Comparison of ENCODE assay signal across 29 mouse cellular contexts in the genomic region with DNA sequence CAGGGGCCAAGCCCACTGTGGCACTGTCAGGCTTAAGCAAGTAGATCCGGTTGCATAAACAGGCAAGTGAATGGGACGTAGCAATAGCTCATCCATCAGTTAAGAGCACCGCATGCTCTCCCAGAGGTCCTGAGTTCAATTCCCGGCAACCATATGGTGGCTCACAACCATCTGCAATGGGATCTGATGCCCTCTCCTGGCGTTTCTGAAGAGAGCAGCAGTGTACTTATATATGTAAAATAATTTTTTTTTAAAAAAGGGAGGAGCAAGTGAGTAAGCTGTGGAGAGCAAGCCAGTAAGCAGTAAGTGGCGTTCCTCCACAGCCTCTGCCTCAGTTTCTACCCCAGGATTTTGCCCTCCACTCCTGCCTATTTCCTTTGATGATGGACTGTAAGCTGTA. TPM values are rescaled to one million over a fixed set of nuclear protein-coding genes. Genes with fewer than 3 reads are reported as not detected.
"Had no signal": no experiment of that assay in that cellular context is flagged by ENCODE, and none has a peak within 500 bp of the region (broad histone marks: within the 10 kb centered on the region; RNA-seq: fewer than 3 reads in every experiment).

No protein-coding gene starts in this region.

- H3K4me3 ChIP-seq: gastrocnemius, adult 2 months; heart, embryonic 10.5 days; heart, embryonic 12.5 days; hindbrain, embryonic 10.5 days; hindbrain, embryonic 12.5 days; intestine, embryonic 15.5 days; left cerebral cortex, adult 2 months; limb, embryonic 10.5 days; limb, embryonic 12.5 days had no signal

- H3K4me2 ChIP-seq: heart, embryonic 12.5 days; hindbrain, embryonic 12.5 days; hindbrain, embryonic 14.5 days; intestine, embryonic 15.5 days; limb, embryonic 12.5 days; liver, embryonic 11.5 days had no signal

- H3K27ac ChIP-seq: gastrocnemius, adult 2 months; heart, embryonic 10.5 days; hindbrain, embryonic 10.5 days; hindbrain, embryonic 12.5 days; hindbrain, embryonic 14.5 days; intestine, embryonic 15.5 days; left cerebral cortex, adult 2 months; limb, embryonic 10.5 days; limb, embryonic 12.5 days had no signal

- H3K9me3 ChIP-seq: heart, embryonic 10.5 days; heart, embryonic 12.5 days; hindbrain, embryonic 10.5 days; hindbrain, embryonic 12.5 days; intestine, embryonic 15.5 days; limb, embryonic 10.5 days; limb, embryonic 12.5 days had no signal

- H3K36me3 ChIP-seq: heart, embryonic 10.5 days; heart, embryonic 12.5 days; hindbrain, embryonic 10.5 days; hindbrain, embryonic 12.5 days; intestine, embryonic 15.5 days; limb, embryonic 10.5 days; limb, embryonic 12.5 days had no signal

- DNase-seq: gastrocnemius, adult 2 months; gastrocnemius, postnatal 10 days; gastrocnemius, postnatal 25 days; heart, adult 18-20 months; heart, postnatal 10 days; heart, postnatal 4 days; kidney, adult 18-20 months; kidney, adult 8-10 months; kidney, postnatal 10 days; kidney, postnatal 25 days; kidney, postnatal 4 days; liver had no signal

- H3K27me3 ChIP-seq: heart, embryonic 12.5 days; hindbrain, embryonic 12.5 days; intestine, embryonic 15.5 days; limb, embryonic 12.5 days had no signal

- ATAC-seq: hindbrain, embryonic 16.5 days; inflammation-experienced regulatory T-cells, adult 6 months; intestine, embryonic 15.5 days; intestine, postnatal 0 days had no signal

- H3K9ac ChIP-seq: heart, embryonic 12.5 days; hindbrain, embryonic 12.5 days; hindbrain, embryonic 14.5 days; intestine, embryonic 15.5 days; limb, embryonic 12.5 days had no signal

RNA-seq across cellular contexts. Expression of gene Sox2, which starts 37.9 kb away (rescaled TPM):
- total RNA-seq: gastrocnemius, adult 2 months; gastrocnemius, postnatal 25 days; granulocyte monocyte progenitor cell, adult 5-6 weeks; heart, postnatal 25 days; heart, postnatal 4 days had no signal
- polyA plus RNA-seq: inflammation-experienced regulatory T-cells, adult 6 months; kidney, embryonic 14.5 days; kidney, embryonic 16.5 days had no signal
